8 mouse cellular contexts compared by ENCODE assay signal in genomic region chr3:36150537-36150933, GRCm38 (mm10). TPM values are rescaled to one million over a fixed set of nuclear protein-coding genes. Genes with fewer than 3 reads are reported as not detected.
DNase-seq lines count a peak whose midpoint lies in the region; ATAC-seq and TF ChIP-seq lines count a peak whose summit lies in the region.

No protein-coding gene starts in this region.

- intact Hi-C loops in left cerebral cortex, adult 2 months (cut with DNase I): loop anchor here (2.0 kb wide), 1 partner anchor 84 kb away; no protein-coding TSS in a partner anchor

- no peak for TF ChIP-seq CTCF in left cerebral cortex, adult 2 months (IDR thresholded peaks at IDR 0.05)
- no peak for TF ChIP-seq CTCF in midbrain, postnatal 0 days (IDR thresholded peaks at IDR 0.05)

- peak overlapping the region; percentile 62 for H3K4me2 ChIP-seq in embryonic facial prominence, embryonic 14.5 days (ENCODE audit: low read depth, low read length)
- peak overlapping the region; percentile 68; the same call in 1 of the 2 replicates for H3K4me2 ChIP-seq in intestine, embryonic 14.5 days (ENCODE audit: low read length)
- H3K4me2 ChIP-seq in midbrain, postnatal 0 days (ENCODE audit: low read depth, low read length, poor library complexity, severe bottlenecking): peak overlapping the region; percentile 7; the same call in 1 of the 2 replicates

- H3K4me3 ChIP-seq in left cerebral cortex, adult 2 months: peak overlapping the region; percentile 79
- H3K4me3 ChIP-seq in embryonic facial prominence, embryonic 14.5 days (ENCODE audit: low read depth, low read length): peak overlapping the region; percentile 81
- peak overlapping the region; percentile 68 for H3K4me3 ChIP-seq in intestine, embryonic 14.5 days (ENCODE audit: low read depth, low read length)
- H3K4me3 ChIP-seq in midbrain, postnatal 0 days (ENCODE audit: low read depth, low read length): peak overlapping the region; percentile 84

- peaks cover 22% of the 10 kb centered on the region for H3K4me1 ChIP-seq in embryonic facial prominence, embryonic 14.5 days (ENCODE audit: control insufficient read depth, insufficient read depth, low read length)
- H3K4me1 ChIP-seq in intestine, embryonic 14.5 days (replicated peaks; ENCODE audit: control insufficient read depth, insufficient read depth, low read length): peaks cover 15% of the 10 kb centered on the region
- H3K4me1 ChIP-seq in midbrain, postnatal 0 days (ENCODE audit: insufficient read depth, low read length): peaks cover 19% of the 10 kb centered on the region

- 11% methylated on average over 1 of the region's 1 CpGs for WGBS in embryonic facial prominence, embryonic 14.5 days
- 5% methylated on average over 1 of the region's 1 CpGs for WGBS in intestine, embryonic 14.5 days
- 12% methylated on average over 1 of the region's 1 CpGs for WGBS in midbrain, postnatal 0 days

- no peak for ATAC-seq in embryonic facial prominence, embryonic 14.5 days (ENCODE audit: low read depth)
- no peak; the same call in 1 of the 2 replicates for ATAC-seq in intestine, embryonic 14.5 days (replicated peaks; ENCODE audit: low FRiP score, low TSS enrichment, low read depth)
- ATAC-seq in midbrain, postnatal 0 days (ENCODE audit: low FRiP score): no peak
- ATAC-seq in monocyte, adult 5-6 weeks (replicated peaks; ENCODE audit: insufficient number of reproducible peaks, low FRiP score, low TSS enrichment, poor library complexity, severe bottlenecking): no peak

- H3K36me3 ChIP-seq in embryonic facial prominence, embryonic 14.5 days (ENCODE audit: control insufficient read depth, insufficient read depth, low read length): no peaks in the 10 kb centered on the region
- H3K36me3 ChIP-seq in intestine, embryonic 14.5 days (ENCODE audit: control insufficient read depth, insufficient read depth, low read length): no peaks in the 10 kb centered on the region
- no peaks in the 10 kb centered on the region for H3K36me3 ChIP-seq in midbrain, postnatal 0 days (ENCODE audit: insufficient read depth, low read length)

- H3K9me3 ChIP-seq in embryonic facial prominence, embryonic 14.5 days (ENCODE audit: control insufficient read depth, low read length): no peaks in the 10 kb centered on the region
- H3K9me3 ChIP-seq in intestine, embryonic 14.5 days (ENCODE audit: control insufficient read depth, low read length): no peaks in the 10 kb centered on the region
- H3K9me3 ChIP-seq in midbrain, postnatal 0 days (ENCODE audit: low read length): no peaks in the 10 kb centered on the region

- no peak overlapping the region for H3K27ac ChIP-seq in left cerebral cortex, adult 2 months
- no peak overlapping the region for H3K27ac ChIP-seq in embryonic facial prominence, embryonic 14.5 days (replicated peaks; ENCODE audit: low read depth, low read length)
- H3K27ac ChIP-seq in intestine, embryonic 14.5 days (ENCODE audit: low read depth): no peak overlapping the region; the same call in 1 of the 2 replicates
- no peak overlapping the region for H3K27ac ChIP-seq in midbrain, postnatal 0 days (ENCODE audit: low read depth, low read length)

- no peaks in the 10 kb centered on the region for H3K27me3 ChIP-seq in embryonic facial prominence, embryonic 14.5 days (replicated peaks; ENCODE audit: control insufficient read depth, insufficient read depth, low read length)
- H3K27me3 ChIP-seq in intestine, embryonic 14.5 days (replicated peaks; ENCODE audit: control insufficient read depth, insufficient read depth, low read length): no peaks in the 10 kb centered on the region
- no peaks in the 10 kb centered on the region for H3K27me3 ChIP-seq in midbrain, postnatal 0 days (ENCODE audit: insufficient read depth, low read length)

- peak overlapping the region; percentile 90; the same call in 1 of the 2 replicates for H3K9ac ChIP-seq in embryonic facial prominence, embryonic 14.5 days (ENCODE audit: low read depth, low read length)
- no peak overlapping the region for H3K9ac ChIP-seq in intestine, embryonic 14.5 days (ENCODE audit: low read length)
- H3K9ac ChIP-seq in midbrain, postnatal 0 days (replicated peaks; ENCODE audit: low read length, poor library complexity, severe bottlenecking): peak overlapping the region; percentile 94; the same call in 1 of the 2 replicates

- DNase-seq in left cerebral cortex, adult 2 months (ENCODE audit: extremely low spot score in 1 of 2, low spot score in 2 of 2): no peak
- no peak for DNase-seq in left cerebral cortex, adult 18-20 months (ENCODE audit: low spot score in 2 of 2)
- no peak for DNase-seq in embryonic facial prominence, embryonic 14.5 days (ENCODE audit: low spot score)
- no peak for DNase-seq in intestine, embryonic 14.5 days (ENCODE audit: low spot score)
- DNase-seq in midbrain, postnatal 0 days (ENCODE audit: low spot score): no peak
- DNase-seq in natural killer cell, adult 2 months (ENCODE audit: low spot score in 2 of 2): no peak
- DNase-seq in thymus, postnatal 36 days: no peak

RNA-seq across cellular contexts. Expression of gene D3Ertd254e, which starts 0.3 kb away (rescaled TPM):
- 10 to 100 TPM; 17.7 to 19.6 TPM for total RNA-seq in left cerebral cortex, adult 2 months (2021)
- 10 to 100 TPM; 19.5 to 20.7 TPM for total RNA-seq in left cerebral cortex, adult 18-20 months (2021)
- 7.1 and 8.4 TPM in 2 replicates for polyA plus RNA-seq in embryonic facial prominence, embryonic 14.5 days (2014; fragmentation: Nextera tagmentation; extraction: Ambion mirVana)
- 7.8 and 8.4 TPM in 2 replicates for polyA plus RNA-seq in intestine, embryonic 14.5 days (2014; fragmentation: Nextera tagmentation; extraction: Ambion mirVana)
- total RNA-seq in midbrain, postnatal 0 days (2014; rRNA removed): 23.1 and 23.4 TPM in 2 replicates
- 12.5 and 12.6 TPM in 2 replicates for polyA plus RNA-seq in midbrain, postnatal 0 days (2015; fragmentation: Nextera tagmentation; extraction: Ambion mirVana)
- total RNA-seq in monocyte, adult 5-6 weeks (2017): 1.2 to 3.4 TPM (median 3.0 TPM) in 3 replicates

Comparison
In these comparisons a context has a peak if more than half of its experiments do, and no peak if none do; other contexts are left out.
1. H3K4me2 ChIP-seq: peak in every context shown above with its lines; median percentile 68 in intestine, embryonic 14.5 days; 62 in embryonic facial prominence, embryonic 14.5 days; 7 in midbrain, postnatal 0 days.